ENCODE assay signal across 8 mouse cellular contexts in the genomic region with DNA sequence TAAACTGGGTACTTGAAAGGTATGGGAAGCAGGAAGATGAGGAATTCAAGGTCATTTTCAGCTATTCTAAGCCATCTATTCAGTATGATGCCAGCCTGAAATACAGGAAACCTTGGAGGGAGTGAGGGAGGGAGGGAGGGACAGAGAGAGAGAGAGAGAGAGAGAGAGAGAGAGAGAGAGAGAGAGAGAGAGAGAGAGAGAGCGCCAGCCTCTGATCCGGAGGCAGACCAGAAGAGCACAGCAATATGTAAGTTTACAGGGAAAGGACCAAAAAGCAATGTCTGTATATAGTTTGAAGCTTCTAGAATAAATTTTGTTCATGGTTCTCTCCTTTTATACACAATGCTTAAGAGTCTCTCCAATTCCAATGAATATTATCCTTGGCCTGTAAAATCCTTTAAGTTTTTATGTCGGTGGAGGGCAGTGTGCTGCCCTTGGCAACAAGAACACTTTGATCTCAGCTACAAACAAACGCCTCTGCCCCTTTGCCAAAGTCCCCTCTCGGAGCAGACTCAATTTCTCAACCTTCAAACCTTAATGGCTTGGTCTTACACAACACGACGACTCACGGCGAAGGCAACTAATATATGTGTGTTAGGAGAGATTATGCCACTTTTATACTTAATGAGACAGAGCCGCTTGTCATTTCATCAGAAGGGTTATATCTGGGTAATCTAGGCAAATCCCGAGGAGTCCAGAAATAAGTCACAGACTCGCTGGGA. TPM values are rescaled to one million over a fixed set of nuclear protein-coding genes. Genes with fewer than 3 reads are reported as not detected.
DNase-seq lines count a peak whose midpoint lies in the region; ATAC-seq and TF ChIP-seq lines count a peak whose summit lies in the region.

No protein-coding gene starts in this region.

- H3K36me3 ChIP-seq in intestine, postnatal 0 days (ENCODE audit: control insufficient read depth, insufficient read depth): no peaks in the 10 kb centered on the region

- peak overlapping the region; percentile 52 for H3K4me3 ChIP-seq in intestine, postnatal 0 days (ENCODE audit: low read depth, low read length)

- H3K4me1 ChIP-seq in intestine, postnatal 0 days (replicated peaks; ENCODE audit: control insufficient read depth, insufficient read depth, low read length): no peaks in the 10 kb centered on the region

- H3K9me3 ChIP-seq in intestine, postnatal 0 days (ENCODE audit: control insufficient read depth): no peaks in the 10 kb centered on the region

- H3K4me2 ChIP-seq in intestine, postnatal 0 days (replicated peaks; ENCODE audit: low read depth): peak overlapping the region; percentile 69

- ATAC-seq in intestine, postnatal 0 days: peak; percentile 39
- peak; percentile 19; the same call in 1 of the 2 replicates for ATAC-seq in megakaryocyte, adult 5-6 weeks (ENCODE audit: poor library complexity, severe bottlenecking)

- peak; percentile 6 to 12 for DNase-seq in cerebellum, postnatal 10 days
- DNase-seq in cerebellum, adult 9-11 months: no peak
- peak; percentile 6 for DNase-seq in ES-CJ7 (ENCODE audit: low read depth, low spot score)
- peak; percentile 28 for DNase-seq in fat pad, adult 2 months (ENCODE audit: extremely low read depth, low read depth, low spot score)
- no peak for DNase-seq in right cerebral cortex, adult 18-20 months
- DNase-seq in natural killer cell, adult 2 months (ENCODE audit: low spot score in 2 of 2): no peak

- no peaks in the 10 kb centered on the region for H3K27me3 ChIP-seq in intestine, postnatal 0 days (replicated peaks; ENCODE audit: control insufficient read depth, insufficient read depth, low read length)

- H3K27ac ChIP-seq in intestine, postnatal 0 days (ENCODE audit: low read depth, low read length): peak overlapping the region; percentile 87

- H3K9ac ChIP-seq in intestine, postnatal 0 days (ENCODE audit: low read depth, low read length): peak overlapping the region; percentile 51; the same call in 1 of the 2 replicates

- WGBS in intestine, postnatal 0 days: 28% methylated on average over 12 of the region's 12 CpGs

- TF ChIP-seq CTCF in intestine, postnatal 0 days (IDR thresholded peaks at IDR 0.05; ENCODE audit: low read depth): no peak

RNA-seq across cellular contexts. Expression of a gene that starts 1.1 kb away (rescaled TPM):
- 68.6 and 71.5 TPM in 2 replicates for polyA plus RNA-seq in intestine, postnatal 0 days (2015; fragmentation: Nextera tagmentation; extraction: Ambion mirVana)
- total RNA-seq in megakaryocyte, adult 5-6 weeks (2015): 37.9 and 39.1 TPM in 2 replicates
- total RNA-seq in megakaryocyte, adult 5-6 weeks (2017): 43.6 and 45.0 TPM in 2 replicates

RNA-seq across cellular contexts. Expression of a gene that starts 42.8 kb away (rescaled TPM):
- 0.81 and 0.83 TPM in 2 replicates for polyA plus RNA-seq in intestine, postnatal 0 days (2015; fragmentation: Nextera tagmentation; extraction: Ambion mirVana)
- total RNA-seq in megakaryocyte, adult 5-6 weeks (2015): 54.9 and 56.9 TPM in 2 replicates
- 57.7 and 63.3 TPM in 2 replicates for total RNA-seq in megakaryocyte, adult 5-6 weeks (2017)

RNA-seq across cellular contexts. Expression of a gene that starts 44.9 kb away (rescaled TPM):
- polyA plus RNA-seq in intestine, postnatal 0 days (2015; fragmentation: Nextera tagmentation; extraction: Ambion mirVana): 308 and 311 TPM in 2 replicates
- total RNA-seq in megakaryocyte, adult 5-6 weeks (2015): 854 and 930 TPM in 2 replicates
- 3,467 and 4,087 TPM in 2 replicates for total RNA-seq in megakaryocyte, adult 5-6 weeks (2017)

Comparison
In these comparisons a context has a peak if more than half of its experiments do, and no peak if none do; other contexts are left out.
1. DNase-seq: peak in cerebellum, postnatal 10 days (2 of 2), ES-CJ7 (single experiment) and fat pad, adult 2 months (single experiment); none in cerebellum, adult 9-11 months (single experiment), right cerebral cortex, adult 18-20 months (single experiment) and natural killer cell, adult 2 months (0 of 2).